Mouse (Mus musculus) neutrophil, adult 65 days (primary cell): ENCODE results near the gene Dgke. TPM values are rescaled to one million over a fixed set of nuclear protein-coding genes. Genes with fewer than 3 reads are reported as not detected.

ENCODE experiments used
- total RNA-seq: library from RNA; stranded (reverse); gene quantifications from 2 replicates; pipeline ENCODE4 v1.2.4, GENCODE M21; 2023

Gene Dgke
- 1.7 and 2.2 TPM in 2 replicates for total RNA-seq

GRCm38 (mm10) chr11:89066750-89067149, at the start of gene Dgke:
Gene Dgke (minus strand): TSS chr11:89066850.

GRCm38 (mm10) chr11:89073541-89073940, 6.9 kb upstream of the Dgke start, which contains the start of gene Gm525:
Gene Gm525 (plus strand): TSS chr11:89073841.

GRCm38 (mm10) chr11:88998974-88999722, 67.5 kb downstream of the Dgke start, which contains the start of gene Trim25:
Gene Trim25 (plus strand): TSS chr11:88999376.

Other genes starting within 250 kb of the Dgke start
- 1.2 and 1.8 TPM in 2 replicates for gene Akap1, start 202.3 kb downstream of the Dgke start, total RNA-seq
- 32.8 and 34.1 TPM in 2 replicates for gene Scpep1, start 111.4 kb downstream of the Dgke start, total RNA-seq
- not detected in 2 replicates for gene Elobl, start 99.9 kb downstream of the Dgke start, total RNA-seq
- 4.2 and 5.7 TPM in 2 replicates for gene Coil, start 96.6 kb downstream of the Dgke start, total RNA-seq
- 61.0 and 76.3 TPM in 2 replicates for gene Trim25, start 67.5 kb downstream of the Dgke start, total RNA-seq
- not detected in 2 replicates for gene Gm525, start 7.0 kb upstream of the Dgke start, total RNA-seq
- gene Nog, start 235.5 kb upstream of the Dgke start, total RNA-seq = not detected in 2 replicates